Mouse (Mus musculus) intestine, postnatal 0 days (tissue): ENCODE data around the gene B3galt4. TPM values are rescaled to one million over a fixed set of nuclear protein-coding genes. Genes with fewer than 3 reads are reported as not detected.

Source experiments
- ATAC-seq: fragments of 200-750 bp; cut with Nextera tagmentation; 2 replicates; pipeline ENCODE4 v1.8.0; 2017; ENCODE audit warnings: mild to moderate bottlenecking, moderate TSS enrichment, moderate library complexity
- H3K27ac ChIP-seq: fragments of 300-500 bp; sonication (generic); 2 replicates; pipeline ENCODE4 v1.5.1; 2014; ENCODE audit warnings: mild to moderate bottlenecking, low read depth, low read length, moderate library complexity
- H3K27me3 ChIP-seq: fragments of 300-500 bp; sonication (generic); replicated peaks from 2 replicates; pipeline ENCODE4 v1.6.1; 2014; ENCODE audit warnings: low read length, mixed read lengths; ENCODE audit not compliant: control insufficient read depth, insufficient read depth
- H3K36me3 ChIP-seq: fragments of 300-500 bp; sonication (generic); 2 replicates; pipeline ENCODE4 v1.6.1; 2014; ENCODE audit warnings: mild to moderate bottlenecking, moderate library complexity; ENCODE audit not compliant: control insufficient read depth, insufficient read depth
- H3K4me1 ChIP-seq: fragments of 300-500 bp; sonication (generic); replicated peaks from 2 replicates; pipeline ENCODE4 v1.6.1; 2014; ENCODE audit warnings: antibody characterized with exemption, low read length, mixed read lengths; ENCODE audit not compliant: control insufficient read depth, insufficient read depth
- H3K4me2 ChIP-seq: fragments of 300-500 bp; sonication (generic); replicated peaks from 2 replicates; pipeline ENCODE4 v1.6.1; 2014; ENCODE audit warnings: low read depth, mild to moderate bottlenecking, moderate library complexity
- H3K4me3 ChIP-seq: fragments of 300-500 bp; sonication (generic); 2 replicates; pipeline ENCODE4 v1.5.1; 2014; ENCODE audit warnings: low read depth, low read length
- H3K9ac ChIP-seq: fragments of 300-500 bp; sonication (generic); 2 replicates; pipeline ENCODE4 v1.6.1; 2014; ENCODE audit warnings: mild to moderate bottlenecking, low read depth, low read length
- H3K9me3 ChIP-seq: fragments of 300-500 bp; sonication (generic); 2 replicates; pipeline ENCODE4 v1.6.1; 2016; ENCODE audit warnings: mixed run types; ENCODE audit not compliant: control insufficient read depth
- CTCF ChIP-seq: sonication (generic); IDR thresholded peaks from 2 replicates; pipeline ENCODE4 v1.5.1; 2016; ENCODE audit warnings: low read depth, mild to moderate bottlenecking, control low read depth, antibody characterized with exemption, moderate library complexity
- WGBS: fragments of 180-500 bp; shearing (Covaris S2); extraction: QIAGEN DNeasy Blood & Tissue Kit; methylation state at CpG from one replicate; pipeline ENCODE4 v1.1.7; 2014; 5-methylcytosine and 5-hydroxymethylcytosine counted together
- polyA plus RNA-seq: library from polyadenylated mRNA; unstranded; fragments of >200 nt; fragmentation: Nextera tagmentation; extraction: Ambion mirVana; gene quantifications from 2 replicates; pipeline ENCODE4 v1.2.1, GENCODE M21; 2015

B3galt4 gene
- polyA plus RNA-seq, 1 experiment from 2014 or later: 15.0 TPM

DNA sequence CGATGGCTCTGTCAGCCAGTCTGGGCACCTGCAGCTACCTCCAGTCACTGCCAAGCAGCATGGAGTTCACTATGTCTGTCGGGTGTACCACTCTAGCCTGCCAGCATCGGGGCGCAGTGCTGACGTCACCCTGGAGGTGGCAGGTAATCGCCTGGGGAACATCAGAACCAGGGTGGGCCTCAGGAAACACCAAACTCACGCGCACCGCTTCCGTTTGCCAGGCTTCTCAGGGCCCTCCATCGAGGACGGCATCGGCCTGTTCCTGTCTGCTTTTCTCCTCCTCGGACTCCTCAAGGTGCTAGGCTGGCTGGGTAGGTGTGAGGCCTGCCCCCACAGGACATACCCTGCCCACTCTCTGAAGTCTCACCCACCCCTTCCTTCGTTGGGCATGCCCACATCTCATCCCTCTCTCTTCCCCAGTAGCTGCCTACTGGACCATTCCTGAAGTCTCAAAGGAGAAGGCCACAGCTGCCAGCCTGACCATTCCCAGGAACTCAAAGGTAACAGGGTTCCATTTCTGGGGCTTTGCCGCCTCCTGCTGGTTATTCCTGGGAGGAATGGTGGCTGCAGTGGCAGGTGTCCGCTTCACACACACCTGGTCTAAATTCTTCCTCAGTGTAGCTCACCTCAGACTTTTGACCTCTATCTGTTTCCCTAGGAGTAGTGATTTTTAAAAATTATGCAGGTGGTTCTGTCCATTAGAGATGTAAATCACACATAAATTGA is 24.9 kb downstream of the B3galt4 start:
- Histone ChIP-seq H3K27ac (no peak overlapping the region), H3K4me2 (no peak overlapping the region), H3K9ac (no peak overlapping the region), H3K4me1 (no peaks in the 10 kb centered on the region), H3K36me3 (peaks cover 31% of the 10 kb centered on the region), H3K27me3 (no peaks in the 10 kb centered on the region), H3K9me3 (no peaks in the 10 kb centered on the region), H3K4me3 (no peak overlapping the region)
- 77% methylated on average over 17 of the region's 17 CpGs for WGBS
- ATAC-seq: no peak
- peak; percentile 71 for TF ChIP-seq CTCF

DNA sequence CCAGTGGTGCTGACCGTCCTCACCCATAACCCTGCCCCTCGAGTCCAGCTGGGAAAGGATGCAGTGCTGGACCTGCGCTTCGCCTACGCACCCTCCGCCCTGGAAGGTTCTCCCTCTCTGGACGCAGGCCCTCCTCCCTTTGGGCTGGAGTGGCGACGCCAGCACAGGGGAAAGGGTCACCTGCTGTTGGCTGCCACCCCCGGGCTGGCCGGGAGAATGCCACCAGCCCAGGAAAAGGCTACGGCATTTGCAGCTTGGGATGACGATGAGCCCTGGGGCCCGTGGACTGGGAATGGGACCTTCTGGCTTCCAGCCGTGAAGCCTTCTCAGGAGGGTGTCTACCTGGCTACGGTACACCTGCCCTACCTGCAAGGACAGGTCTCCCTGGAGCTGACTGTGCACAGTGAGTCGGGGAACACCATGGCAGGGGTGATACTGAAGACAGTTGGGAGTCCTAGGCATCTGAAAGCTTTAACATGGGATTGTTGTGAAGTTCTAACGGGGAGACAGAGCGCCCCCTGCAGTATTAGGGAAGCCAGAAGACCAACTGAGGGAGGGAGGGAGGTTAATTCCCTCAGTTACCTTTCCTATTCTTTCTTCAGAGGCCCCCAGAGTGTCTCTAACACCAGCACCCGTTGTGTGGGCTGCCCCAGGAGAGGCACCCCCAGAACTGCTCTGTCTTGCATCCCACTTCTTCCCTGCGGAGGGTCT is 25.7 kb downstream of the B3galt4 start:
- WGBS: 88% methylated on average over 21 of the region's 21 CpGs
- no peak overlapping the region for H3K4me2 ChIP-seq
- no peaks in the 10 kb centered on the region for H3K4me1 ChIP-seq
- no peaks in the 10 kb centered on the region for H3K9me3 ChIP-seq
- H3K4me3 ChIP-seq: no peak overlapping the region
- ATAC-seq: no peak
- TF ChIP-seq CTCF: peak; percentile 39; the same call in 1 of the 2 replicates
- no peak overlapping the region for H3K9ac ChIP-seq
- no peaks in the 10 kb centered on the region for H3K27me3 ChIP-seq
- H3K36me3 ChIP-seq: peaks cover 31% of the 10 kb centered on the region
- H3K27ac ChIP-seq: no peak overlapping the region

- Histone ChIP-seq H3K27ac (no peak overlapping the region), H3K4me2 (no peak overlapping the region), H3K9ac (no peak overlapping the region), H3K27me3 (no peaks in the 10 kb centered on the region), H3K9me3 (no peaks in the 10 kb centered on the region), H3K4me3 (no peak overlapping the region), H3K4me1 (no peaks in the 10 kb centered on the region), H3K36me3 (peaks cover 31% of the 10 kb centered on the region)
- peak; percentile 69 for TF ChIP-seq CTCF
- ATAC-seq: no peak
- WGBS: 87% methylated on average over 10 of the region's 10 CpGs
Measured at GRCm38 (mm10) chr17:33924577-33925283, 26.6 kb downstream of the B3galt4 start.

DNA sequence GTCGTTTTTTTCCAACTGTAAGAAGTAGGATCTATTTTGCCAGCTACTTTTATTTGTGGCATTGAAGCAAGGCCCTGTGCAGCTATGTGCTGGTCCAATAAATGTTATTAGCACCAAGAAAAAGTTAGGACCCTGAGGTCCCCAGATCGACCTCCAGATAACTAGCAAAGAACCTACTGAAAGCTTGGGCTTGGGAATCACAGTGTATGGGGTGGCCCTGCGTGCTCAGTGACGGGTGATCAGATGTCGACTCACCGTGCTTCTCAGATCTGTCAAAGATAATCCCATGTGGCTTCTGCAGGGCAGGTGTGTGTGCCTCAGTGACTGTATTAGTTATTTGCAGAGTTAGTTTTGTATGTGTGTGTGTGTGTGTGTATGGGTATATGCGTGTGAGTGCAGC is 29.9 kb downstream of the B3galt4 start:
- no peaks in the 10 kb centered on the region for H3K9me3 ChIP-seq
- H3K9ac ChIP-seq: no peak overlapping the region
- no peak for TF ChIP-seq CTCF
- WGBS: 87% methylated on average over 7 of the region's 7 CpGs
- H3K27me3 ChIP-seq: no peaks in the 10 kb centered on the region
- H3K4me1 ChIP-seq: no peaks in the 10 kb centered on the region; the same call in 1 of the 2 replicates
- H3K4me2 ChIP-seq: no peak overlapping the region
- H3K36me3 ChIP-seq: peaks cover 32% of the 10 kb centered on the region
- ATAC-seq: no peak
- no peak overlapping the region for H3K27ac ChIP-seq
- H3K4me3 ChIP-seq: no peak overlapping the region

DNA sequence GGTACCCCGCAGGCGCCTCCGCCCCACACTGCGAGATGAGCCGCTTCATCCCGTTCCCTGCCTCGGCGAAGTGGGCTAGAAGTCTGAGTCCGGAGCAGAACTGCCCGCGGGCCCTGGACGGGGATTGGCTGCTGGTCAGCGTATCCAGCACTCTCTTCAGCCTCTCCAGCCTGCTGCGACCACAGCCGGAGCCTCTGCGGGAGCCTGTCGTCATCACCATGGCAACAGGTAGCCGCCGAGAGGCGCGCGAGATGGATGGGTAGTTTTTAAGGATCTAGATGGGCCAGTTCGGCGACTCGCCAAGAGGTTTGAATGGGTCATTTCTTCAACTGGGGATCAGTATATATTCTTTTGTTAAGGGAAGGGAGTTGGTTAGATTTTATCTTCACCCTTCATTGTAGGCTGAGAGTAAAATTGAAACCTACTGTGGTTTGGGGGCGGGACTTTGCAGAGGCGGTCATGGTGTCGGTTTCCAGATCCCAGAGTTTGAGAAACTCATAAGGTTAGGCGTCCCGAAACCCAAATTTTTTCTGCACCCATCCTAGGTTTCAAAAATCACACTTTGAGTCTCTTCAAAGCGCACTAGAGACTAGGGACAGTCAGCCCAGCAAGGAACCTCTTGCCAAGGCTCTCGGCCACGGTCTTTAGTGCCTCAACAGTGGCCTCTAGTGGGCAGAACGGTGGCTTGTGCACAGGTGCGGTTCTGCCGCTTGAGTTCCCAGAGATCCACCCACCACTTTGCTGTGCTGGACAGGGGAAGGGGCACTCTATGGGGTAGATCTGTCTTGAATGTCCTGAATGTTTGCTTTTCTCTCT is 30.8 kb downstream of the B3galt4 start:
- Histone ChIP-seq H3K36me3 (peaks cover 23% of the 10 kb centered on the region), H3K4me3 (peak overlapping the region; percentile 85), H3K9me3 (no peaks in the 10 kb centered on the region), H3K9ac (peak overlapping the region; percentile 70), H3K27me3 (no peaks in the 10 kb centered on the region), H3K4me1 (no peaks in the 10 kb centered on the region; the same call in 1 of the 2 replicates), H3K4me2 (peak overlapping the region; percentile 96), H3K27ac (peak overlapping the region; percentile 88)
- peak; percentile 92 for TF ChIP-seq CTCF
- peak; percentile 6; the same call in 1 of the 2 replicates for ATAC-seq
- under 1% methylated on average over 36 of the region's 36 CpGs for WGBS
